Mouse (Mus musculus) heart, adult 2 months (tissue): Measurements from ENCODE around the gene Dcakd. TPM values are rescaled to one million over a fixed set of nuclear protein-coding genes. Genes with fewer than 3 reads are reported as not detected.

Experiments used
- DNase-seq, 2 experiments: peaks; one replicate each; pipeline ENCODE4 v3.0.0; 2021
- H3K27ac ChIP-seq: fragments of 200-600 bp; 2 replicates; pipeline ENCODE4 v1.8.1; 2022
- H3K27me3 ChIP-seq: fragments of 200-500 bp; 2 replicates; pipeline ENCODE4 v1.6.1; 2012; ENCODE audit warnings: mild to moderate bottlenecking, low read length, inconsistent platforms, mixed read lengths; ENCODE audit not compliant: control insufficient read depth, insufficient read depth
- H3K36me3 ChIP-seq: fragments of 200-500 bp; 2 replicates; pipeline ENCODE4 v1.6.1; 2012; ENCODE audit warnings: low read length, inconsistent platforms; ENCODE audit not compliant: control insufficient read depth, insufficient read depth
- H3K4me1 ChIP-seq: fragments of 200-500 bp; 2 replicates; pipeline ENCODE4 v1.6.1; 2011; ENCODE audit warnings: low read length; ENCODE audit not compliant: control insufficient read depth, insufficient read depth
- H3K4me3 ChIP-seq: fragments of 200-600 bp; 2 replicates; pipeline ENCODE4 v1.8.1; 2022
- H3K79me2 ChIP-seq: fragments of 200-500 bp; replicated peaks from 2 replicates; pipeline ENCODE4 v1.6.1; 2012; ENCODE audit warnings: mild to moderate bottlenecking, inconsistent platforms, low read length, moderate library complexity, mixed read lengths; ENCODE audit not compliant: control insufficient read depth, insufficient read depth
- H3K9ac ChIP-seq: fragments of 200-500 bp; 2 replicates; pipeline ENCODE4 v1.6.1; 2012; ENCODE audit warnings: low read depth, mild to moderate bottlenecking, control low read depth, inconsistent platforms, low read length, mixed read lengths
- CTCF ChIP-seq: fragments of 200-600 bp; IDR thresholded peaks from 2 replicates; pipeline ENCODE4 v1.8.1; 2022; ENCODE audit warnings: antibody characterized with exemption, mild to moderate bottlenecking, moderate library complexity
- EP300 ChIP-seq: fragments of 200-500 bp; IDR thresholded peaks from 2 replicates; pipeline ENCODE4 v1.6.1; 2011; ENCODE audit warnings: low read depth, low read length, control low read depth; ENCODE audit not compliant: insufficient read depth
- POLR2A ChIP-seq: fragments of 200-500 bp; IDR thresholded peaks from 2 replicates; pipeline ENCODE4 v1.6.1; 2011; ENCODE audit warnings: mild to moderate bottlenecking, low read depth, low read length, control low read depth; ENCODE audit not compliant: insufficient read depth
- WGBS: fragments of 180-500 bp; shearing (Covaris S2); methylation state at CpG from one replicate; pipeline ENCODE4 v1.1.7; 2018; 5-methylcytosine and 5-hydroxymethylcytosine counted together
- intact Hi-C: fragments of 180-260 bp; cut with DNase I; formaldehyde crosslinking; loops from one replicate; pipeline ENCODE4 v1.15.1; 2025
- polyA plus RNA-seq: library from polyadenylated mRNA; depleted of rRNA; stranded (reverse); fragments of >200 nt; gene quantifications from 2 replicates; pipeline ENCODE4 v1.2.3, GENCODE M21; 2012
- total RNA-seq, 2 experiments: library from RNA; stranded (reverse); gene quantifications; 2 replicates each; pipeline ENCODE4 v1.2.3; 2021

Gene Dcakd
- total and polyA plus RNA-seq, 3 experiments, result 69.3 to 122 (median 75.0) TPM

- intact Hi-C loops, result loop anchor here (2.0 to 5.0 kb wide), 2 partner anchors 56 to 153 kb away; partner anchors contain the start of gene Gfap
Observed at GRCm38 (mm10) chr11:103053191-103054076, 25.3 kb upstream of the Dcakd start.

GRCm38 (mm10) chr11:103052078-103052477 is 23.9 kb upstream of the Dcakd start:
- peaks cover 8% of the 10 kb centered on the region for H3K36me3 ChIP-seq
- H3K4me1 ChIP-seq, result peaks cover 12% of the 10 kb centered on the region
- H3K9ac ChIP-seq, result peak overlapping the region; percentile 42
- peak overlapping the region; percentile 86 for H3K27ac ChIP-seq
- no peak for DNase-seq
- H3K27me3 ChIP-seq, result no peaks in the 10 kb centered on the region
- H3K79me2 ChIP-seq, result no peaks in the 10 kb centered on the region
- intact Hi-C loops, result loop anchor here (5.0 kb wide), 1 partner anchor 55 kb away; no protein-coding TSS in a partner anchor
- WGBS, result 79% methylated on average over 6 of the region's 6 CpGs
- no peak overlapping the region for H3K4me3 ChIP-seq
- TF ChIP-seq CTCF, result no peak
- TF ChIP-seq POLR2A, result no peak
- no peak for TF ChIP-seq EP300

More at GRCm38 (mm10) chr11:103053191-103054076, 25.3 kb upstream of the Dcakd start:
- no peaks in the 10 kb centered on the region for H3K27me3 ChIP-seq
- WGBS, result 58% methylated on average over 18 of the region's 18 CpGs
- no peak for DNase-seq
- H3K9ac ChIP-seq, result no peak overlapping the region
- no peak overlapping the region for H3K4me3 ChIP-seq
- no peaks in the 10 kb centered on the region for H3K79me2 ChIP-seq
- H3K36me3 ChIP-seq, result peaks cover 8% of the 10 kb centered on the region
- no peak for TF ChIP-seq EP300
- no peak for TF ChIP-seq POLR2A
- no peak for TF ChIP-seq CTCF
- peak overlapping the region; percentile 86 for H3K27ac ChIP-seq
- H3K4me1 ChIP-seq, result peaks cover 12% of the 10 kb centered on the region

- H3K36me3 ChIP-seq, result peaks cover 8% of the 10 kb centered on the region
- no peak overlapping the region for H3K4me3 ChIP-seq
- peaks cover 12% of the 10 kb centered on the region for H3K4me1 ChIP-seq
- H3K79me2 ChIP-seq, result no peaks in the 10 kb centered on the region
- H3K27me3 ChIP-seq, result no peaks in the 10 kb centered on the region
- H3K27ac ChIP-seq, result peak overlapping the region; percentile 86
- TF ChIP-seq POLR2A (no peak; the same call in 1 of the 2 replicates), EP300 (peak; percentile 96), CTCF (no peak)
- DNase-seq, result peak; percentile 79 to 89
- 17% methylated on average over 8 of the region's 8 CpGs for WGBS
- intact Hi-C loops, result loop anchor here (5.0 kb wide), 1 partner anchor 54 kb away; no protein-coding TSS in a partner anchor
- no peak overlapping the region for H3K9ac ChIP-seq
Observed at GRCm38 (mm10) chr11:103051249-103051691, 23.1 kb upstream of the Dcakd start.

GRCm38 (mm10) chr11:103050153-103050552 is 22.0 kb upstream of the Dcakd start:
- intact Hi-C loops, result loop anchor here (5.0 kb wide), 1 partner anchor 53 kb away; no protein-coding TSS in a partner anchor
- Histone ChIP-seq H3K4me1 (peaks cover 12% of the 10 kb centered on the region), H3K36me3 (peaks cover 8% of the 10 kb centered on the region), H3K9ac (no peak overlapping the region), H3K27me3 (no peaks in the 10 kb centered on the region), H3K79me2 (no peaks in the 10 kb centered on the region), H3K4me3 (no peak overlapping the region), H3K27ac (peak overlapping the region; percentile 86)
- WGBS, result 52% methylated on average over 9 of the region's 9 CpGs
- TF ChIP-seq CTCF, result no peak
- peak in 1 of 2 experiments; percentile 71 for DNase-seq

- Histone ChIP-seq H3K36me3 (peaks cover 8% of the 10 kb centered on the region), H3K79me2 (no peaks in the 10 kb centered on the region), H3K27me3 (no peaks in the 10 kb centered on the region), H3K27ac (peak overlapping the region; percentile 86; the same call in 1 of the 2 replicates), H3K4me1 (peaks cover 12% of the 10 kb centered on the region), H3K9ac (no peak overlapping the region), H3K4me3 (no peak overlapping the region)
- intact Hi-C loops, result loop anchor here (5.0 kb wide), 1 partner anchor 52 kb away; no protein-coding TSS in a partner anchor
- TF ChIP-seq POLR2A (no peak), CTCF (no peak), EP300 (no peak)
- WGBS, result 87% methylated on average over 5 of the region's 5 CpGs
- DNase-seq, result no peak
Observed at GRCm38 (mm10) chr11:103049611-103050010, 21.5 kb upstream of the Dcakd start.

GRCm38 (mm10) chr11:103046286-103046685 is 18.2 kb upstream of the Dcakd start:
- Histone ChIP-seq H3K36me3 (no peaks in the 10 kb centered on the region; the same call in 1 of the 2 replicates), H3K4me3 (no peak overlapping the region), H3K79me2 (no peaks in the 10 kb centered on the region; the same call in 1 of the 2 replicates), H3K27me3 (no peaks in the 10 kb centered on the region), H3K9ac (no peak overlapping the region), H3K27ac (no peak overlapping the region), H3K4me1 (peaks cover 3% of the 10 kb centered on the region)
- DNase-seq, result no peak
- TF ChIP-seq CTCF, result no peak
- TF ChIP-seq POLR2A, result no peak
- TF ChIP-seq EP300, result no peak
- intact Hi-C loops, result no loop called here
- WGBS, result 71% methylated on average over 8 of the region's 8 CpGs
